Mouse (Mus musculus) adrenal gland, postnatal 14 days (tissue): ENCODE results near the gene Lonp2. TPM values are rescaled to one million over a fixed set of nuclear protein-coding genes. Genes with fewer than 3 reads are reported as not detected.
A peak's percentile ranks its signal among the peaks of the same experiment; 100 is the strongest.

Source experiments
- DNase-seq: peaks from one replicate; pipeline ENCODE4 v3.0.0; 2021; ENCODE audit warnings: mixed read lengths
- long read RNA-seq, 2 experiments: library from polyadenylated mRNA; stranded (forward); transcript quantifications; one replicate each; pipeline ENCODE4 v2.0.0; 2021
- total RNA-seq: library from RNA; stranded (reverse); gene quantifications from 2 replicates; pipeline ENCODE4 v1.2.3, GENCODE M21; 2021

The Lonp2 gene
- total RNA-seq = 123 and 136 TPM in 2 replicates
- long read RNA-seq, experiment 1, transcript Lonp2-201 (15 exons, 2,860 nt) = major isoform, 87 of 106 reads
- long read RNA-seq, experiment 1, transcript Lonp2-203 (13 exons, 2,372 nt) = minor isoform, 8 of 106 reads
- long read RNA-seq, experiment 1, partial matches to known transcripts = 5 of 106 reads
- long read RNA-seq, experiment 1, other reads (novel, unspliced or antisense) = 6 of 106 reads
- long read RNA-seq, experiment 2, transcript Lonp2-203 (13 exons, 2,372 nt) = minor isoform, 5 of 113 reads
- long read RNA-seq, experiment 2, transcript Lonp2-201 (15 exons, 2,860 nt) = major isoform, 92 of 113 reads
- long read RNA-seq, experiment 2, partial matches to known transcripts = 8 of 113 reads
- long read RNA-seq, experiment 2, other reads (novel, unspliced or antisense) = 8 of 113 reads

- DNase-seq = peak; percentile 100
These were observed at the start of gene Lonp2 for GRCm38 (mm10) chr8:86623911-86624731. TSS of gene Lonp2 (plus strand) at chr8:86624043.

GRCm38 (mm10) chr8:86577547-86577946 is 46.3 kb upstream of the Lonp2 start:
- no peak for DNase-seq

GRCm38 (mm10) chr8:86578076-86578475 is 45.8 kb upstream of the Lonp2 start:
- peak; percentile 52 for DNase-seq

- no peak for DNase-seq
These were observed 45.1 kb upstream of the Lonp2 start for GRCm38 (mm10) chr8:86578693-86579092.

- DNase-seq = no peak
These were observed 43.4 kb upstream of the Lonp2 start, which contains the start of gene Abcc12 for GRCm38 (mm10) chr8:86580458-86580857. TSS of gene Abcc12 (minus strand) at chr8:86580686.

GRCm38 (mm10) chr8:86581921-86582331 is 41.9 kb upstream of the Lonp2 start:
- DNase-seq = no peak

GRCm38 (mm10) chr8:86585118-86585517 is 38.7 kb upstream of the Lonp2 start:
- peak; percentile 88 for DNase-seq

- DNase-seq = peak; percentile 85
These were observed 38.3 kb upstream of the Lonp2 start for GRCm38 (mm10) chr8:86585532-86585931.

GRCm38 (mm10) chr8:86586058-86586457 is 37.8 kb upstream of the Lonp2 start:
- DNase-seq = no peak

- DNase-seq = peak; percentile 15
These were observed 37.2 kb upstream of the Lonp2 start for GRCm38 (mm10) chr8:86586642-86587041.

- no peak for DNase-seq
These were observed 35.5 kb upstream of the Lonp2 start for GRCm38 (mm10) chr8:86588338-86588737.

- no peak for DNase-seq
These were observed 30.7 kb upstream of the Lonp2 start for GRCm38 (mm10) chr8:86593099-86593498.

GRCm38 (mm10) chr8:86594159-86594796 is 29.6 kb upstream of the Lonp2 start:
- DNase-seq = no peak

- DNase-seq = no peak
These were observed 28.2 kb upstream of the Lonp2 start for GRCm38 (mm10) chr8:86595671-86596070.

GRCm38 (mm10) chr8:86597681-86598080 is 26.2 kb upstream of the Lonp2 start:
- no peak for DNase-seq

- DNase-seq = no peak
These were observed 24.5 kb upstream of the Lonp2 start for GRCm38 (mm10) chr8:86599299-86599698.

GRCm38 (mm10) chr8:86600311-86600710 is 23.5 kb upstream of the Lonp2 start:
- no peak for DNase-seq

- DNase-seq = no peak
These were observed 20.7 kb upstream of the Lonp2 start for GRCm38 (mm10) chr8:86603174-86603573.

GRCm38 (mm10) chr8:86604676-86605075 is 19.2 kb upstream of the Lonp2 start:
- DNase-seq = no peak

GRCm38 (mm10) chr8:86613798-86614197 is 10.0 kb upstream of the Lonp2 start:
- DNase-seq = no peak

GRCm38 (mm10) chr8:86615095-86615769 is 8.6 kb upstream of the Lonp2 start:
- no peak for DNase-seq

GRCm38 (mm10) chr8:86617759-86618387 is 6.0 kb upstream of the Lonp2 start:
- DNase-seq = no peak
